Mouse (Mus musculus): ENCODE results near the gene Ago4. TPM values are rescaled to one million over a fixed set of nuclear protein-coding genes. Genes with fewer than 3 reads are reported as not detected.

Gene Ago4
- polyA plus RNA-seq, 1 experiment from 2014 or later: 7.1 TPM

DNA sequence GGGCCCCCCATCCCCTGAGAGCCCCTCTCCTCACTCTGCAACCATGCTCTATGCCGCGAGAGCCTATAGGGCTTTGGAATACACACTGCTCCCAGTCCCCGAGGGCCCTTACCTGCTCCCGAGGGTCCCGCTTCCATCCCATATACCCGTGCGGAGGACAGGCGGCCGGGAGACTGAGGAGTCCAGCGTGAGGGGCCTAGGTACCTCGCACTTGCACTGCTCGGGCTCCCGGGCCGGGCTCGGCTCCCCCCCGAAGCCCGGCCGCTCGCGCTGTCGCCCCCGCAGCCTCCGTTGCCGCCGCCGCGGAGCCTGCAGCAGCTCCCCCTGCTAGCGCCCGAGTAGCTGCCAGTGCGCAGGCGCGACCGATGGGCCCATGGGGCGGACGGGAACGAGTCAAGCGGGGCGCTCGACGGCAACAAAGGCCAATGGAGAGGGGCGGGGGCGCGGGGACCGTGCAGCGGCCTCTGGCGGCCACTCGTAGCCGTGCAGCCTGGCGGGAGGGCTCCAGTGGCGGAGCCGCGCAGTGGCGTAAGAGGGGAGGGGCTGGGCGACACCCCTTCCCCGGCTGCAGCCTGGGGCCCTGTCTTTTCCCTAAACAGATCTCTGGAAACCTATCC lies 64.9 kb downstream of the Ago4 start, which contains the start of gene Ago1:
Gene Ago1 (minus strand): TSS at position 299 of the 617 bp plus-strand sequence.
- peak within 1 kb of the TSS; percentile 96 for H3K27ac ChIP-seq (replicated peaks)
- H3K9me3 ChIP-seq (replicated peaks): no peaks in the 10 kb centered on the region
- peak within 1 kb of the TSS; percentile 96 for H3K4me3 ChIP-seq (replicated peaks)
- no peaks in the 10 kb centered on the region for H3K36me3 ChIP-seq
- peak within 1 kb of the TSS; percentile 98 for H3K9ac ChIP-seq (replicated peaks)
- peak; percentile 92 for ATAC-seq (ENCODE audit: low FRiP score)
- H3K4me1 ChIP-seq: peaks cover 44% of the 10 kb centered on the region
- under 1% methylated on average over 52 of the region's 55 CpGs for WGBS
- no peaks in the 10 kb centered on the region for H3K27me3 ChIP-seq (replicated peaks)
- peak within 1 kb of the TSS; percentile 71 for H3K4me2 ChIP-seq

DNA sequence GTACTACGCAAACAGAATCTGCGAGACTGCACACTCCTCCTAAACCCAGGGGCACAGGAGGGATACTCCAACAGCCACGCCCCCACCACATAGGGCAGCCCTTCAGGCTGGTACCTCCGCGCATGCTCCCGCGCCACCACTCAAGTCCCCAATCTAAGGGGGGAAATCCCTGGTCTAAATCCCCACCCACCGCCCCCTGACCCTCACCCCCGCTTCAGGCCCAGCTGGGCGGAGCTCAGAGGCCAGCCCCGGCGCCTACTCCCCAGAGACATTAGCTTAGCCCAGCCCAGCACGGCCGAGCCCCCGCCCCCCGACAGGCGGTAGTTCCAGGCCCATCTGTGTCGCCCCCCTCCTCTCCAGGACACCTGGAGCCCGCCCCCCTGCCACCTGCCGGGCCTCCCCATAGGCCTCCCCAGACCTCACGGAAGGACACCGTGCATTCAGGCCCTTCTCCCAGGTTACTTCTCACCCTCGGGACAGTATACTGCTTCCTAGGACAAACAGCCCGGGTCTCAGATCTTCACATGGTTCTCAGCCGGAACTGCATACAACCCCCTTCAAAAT lies 65.5 kb downstream of the Ago4 start:
- peak; percentile 63 for ATAC-seq (ENCODE audit: low FRiP score)
- Histone ChIP-seq H3K9me3 (replicated peaks) (no peaks in the 10 kb centered on the region), H3K4me3 (replicated peaks) (peak overlapping the region; percentile 96), H3K36me3 (no peaks in the 10 kb centered on the region), H3K27ac (replicated peaks) (peak overlapping the region; percentile 96), H3K27me3 (replicated peaks) (no peaks in the 10 kb centered on the region), H3K4me2 (peak overlapping the region; percentile 71), H3K9ac (replicated peaks) (peak overlapping the region; percentile 98), H3K4me1 (peaks cover 45% of the 10 kb centered on the region)
- under 1% methylated on average over 25 of the region's 25 CpGs for WGBS

GRCm38 (mm10) chr4:126466251-126466750 lies 67.0 kb downstream of the Ago4 start:
- WGBS: 8% methylated on average over 8 of the region's 8 CpGs
- ATAC-seq (ENCODE audit: low FRiP score): no peak
- H3K9me3 ChIP-seq (replicated peaks): no peaks in the 10 kb centered on the region
- no peaks in the 10 kb centered on the region for H3K36me3 ChIP-seq
- peak overlapping the region; percentile 96 for H3K27ac ChIP-seq (replicated peaks)
- H3K27me3 ChIP-seq (replicated peaks): no peaks in the 10 kb centered on the region
- H3K4me1 ChIP-seq: peaks cover 48% of the 10 kb centered on the region
- H3K9ac ChIP-seq (replicated peaks): peak overlapping the region; percentile 14; the same call in 1 of the 2 replicates
- peak overlapping the region; percentile 71 for H3K4me2 ChIP-seq
- peak overlapping the region; percentile 96 for H3K4me3 ChIP-seq (replicated peaks)

DNA sequence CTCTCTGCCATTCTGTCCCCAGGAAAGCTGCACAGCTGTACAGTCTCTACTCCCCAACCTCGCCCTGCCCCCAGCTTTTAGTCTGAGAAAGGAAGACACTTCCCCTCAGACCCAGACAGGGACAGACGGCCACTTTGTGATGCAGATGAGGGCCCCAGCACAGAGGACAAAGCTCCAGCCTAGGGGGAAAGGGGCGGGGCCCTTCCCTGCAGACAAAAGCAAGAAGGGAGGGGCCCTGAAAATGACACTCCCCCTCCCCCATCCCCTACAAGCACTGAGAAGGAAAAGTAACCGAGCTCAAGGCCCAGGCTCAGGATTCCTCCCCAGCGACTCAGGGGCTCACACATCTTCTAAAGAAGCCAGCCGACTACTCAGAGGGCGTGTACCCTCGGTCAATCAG lies 67.4 kb downstream of the Ago4 start:
- Histone ChIP-seq H3K27me3 (replicated peaks) (no peaks in the 10 kb centered on the region), H3K4me3 (replicated peaks) (peak overlapping the region; percentile 96), H3K9me3 (replicated peaks) (no peaks in the 10 kb centered on the region), H3K4me1 (peaks cover 48% of the 10 kb centered on the region), H3K4me2 (peak overlapping the region; percentile 71), H3K27ac (replicated peaks) (peak overlapping the region; percentile 96), H3K9ac (replicated peaks) (peak overlapping the region; percentile 14; the same call in 1 of the 2 replicates), H3K36me3 (peaks cover 1% of the 10 kb centered on the region; the same call in 1 of the 2 replicates)
- 6% methylated on average over 8 of the region's 8 CpGs for WGBS
- no peak for ATAC-seq (ENCODE audit: low FRiP score)

DNA sequence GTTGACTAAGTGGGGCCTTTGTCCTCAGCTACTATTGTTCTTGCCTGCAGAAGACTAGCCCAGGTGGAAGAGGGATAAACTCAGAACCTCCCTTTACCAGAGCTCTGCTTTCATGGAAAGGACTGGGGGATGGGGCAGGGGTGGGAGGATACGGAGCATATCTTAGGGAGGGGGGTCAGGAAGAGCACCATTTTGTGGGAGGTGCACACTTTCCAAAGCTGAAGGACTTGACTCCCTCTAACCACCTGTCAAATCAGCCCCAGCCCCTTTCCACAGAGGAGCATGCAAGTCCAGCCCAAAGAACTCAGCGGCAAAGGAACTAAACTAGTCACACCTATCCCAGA lies 68.4 kb downstream of the Ago4 start:
- no peaks in the 10 kb centered on the region for H3K9me3 ChIP-seq (replicated peaks)
- peaks cover 11% of the 10 kb centered on the region for H3K36me3 ChIP-seq
- whole genome bisulfite sequencing: 4% methylated on average over 2 of the region's 2 CpGs
- H3K27me3 ChIP-seq (replicated peaks): no peaks in the 10 kb centered on the region
- no peak for ATAC-seq (ENCODE audit: low FRiP score)
- H3K4me2 ChIP-seq: peak overlapping the region; percentile 71
- peak overlapping the region; percentile 96 for H3K4me3 ChIP-seq (replicated peaks)
- H3K27ac ChIP-seq (replicated peaks): peak overlapping the region; percentile 96; the same call in 1 of the 2 replicates
- H3K9ac ChIP-seq (replicated peaks): no peak overlapping the region
- peaks cover 48% of the 10 kb centered on the region for H3K4me1 ChIP-seq

DNA sequence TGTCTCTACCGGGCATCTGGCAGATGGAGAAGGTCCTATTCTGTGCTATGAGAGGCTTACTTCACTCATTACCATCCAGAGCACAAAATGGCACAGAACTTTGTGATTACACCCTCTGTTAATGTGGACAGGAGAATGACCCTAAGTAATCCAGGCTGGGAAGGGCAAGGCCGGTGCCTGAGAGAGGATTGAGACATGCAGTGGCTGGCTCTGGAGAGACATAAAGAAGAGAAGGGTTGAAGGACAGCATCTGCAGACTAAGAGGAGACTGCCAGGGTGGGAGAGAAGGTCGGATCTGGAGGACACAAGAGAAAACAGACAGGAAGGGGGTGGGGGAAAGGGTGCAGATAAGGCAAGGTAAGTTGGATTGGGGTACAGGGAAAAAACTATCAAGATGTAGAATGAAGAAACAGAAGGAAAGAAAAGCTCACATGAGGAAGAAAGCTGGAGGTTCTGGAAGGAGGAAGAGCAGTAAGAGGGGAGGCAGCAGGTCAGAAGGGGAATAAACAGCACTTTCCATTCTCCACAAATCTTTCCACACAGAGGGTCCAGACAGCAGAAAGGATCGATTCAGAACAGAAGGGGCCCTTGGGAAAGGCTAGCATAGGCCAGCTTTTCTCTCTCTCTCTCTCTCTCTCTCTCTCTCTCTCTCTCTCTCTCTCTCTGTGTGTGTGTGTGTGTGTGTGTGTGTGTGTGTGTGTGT lies 68.9 kb downstream of the Ago4 start:
- peak overlapping the region; percentile 71 for H3K4me2 ChIP-seq
- H3K27me3 ChIP-seq (replicated peaks): no peaks in the 10 kb centered on the region
- H3K27ac ChIP-seq (replicated peaks): peak overlapping the region; percentile 96; the same call in 1 of the 2 replicates
- H3K4me3 ChIP-seq (replicated peaks): no peak overlapping the region
- H3K4me1 ChIP-seq: peaks cover 48% of the 10 kb centered on the region
- H3K9ac ChIP-seq (replicated peaks): no peak overlapping the region
- H3K9me3 ChIP-seq (replicated peaks): no peaks in the 10 kb centered on the region
- WGBS: 13% methylated on average over 4 of the region's 4 CpGs
- ATAC-seq (ENCODE audit: low FRiP score): no peak
- peaks cover 16% of the 10 kb centered on the region for H3K36me3 ChIP-seq

DNA sequence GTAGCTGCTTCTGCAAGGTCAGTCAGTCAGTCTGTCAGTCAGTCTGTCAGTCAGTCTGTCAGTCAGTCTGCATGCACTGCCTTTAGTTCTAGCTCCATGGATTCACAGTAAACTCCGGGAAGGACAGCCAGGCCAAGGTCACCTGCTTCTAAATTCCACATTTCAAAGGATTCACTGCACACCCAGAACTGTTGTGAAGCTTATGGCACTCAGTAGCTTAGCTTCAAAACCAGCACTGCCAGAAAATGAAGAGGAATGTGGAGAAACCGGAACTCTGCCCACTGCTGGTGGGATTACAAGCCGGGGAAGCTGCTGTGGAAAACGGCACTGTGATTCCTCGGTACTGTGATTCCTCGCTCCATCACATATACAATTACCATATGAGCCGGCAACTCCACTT lies 77.8 kb downstream of the Ago4 start:
- Histone ChIP-seq H3K4me1 (no peaks in the 10 kb centered on the region), H3K9me3 (replicated peaks) (no peaks in the 10 kb centered on the region), H3K9ac (replicated peaks) (no peak overlapping the region), H3K4me3 (replicated peaks) (no peak overlapping the region), H3K36me3 (peaks cover 94% of the 10 kb centered on the region), H3K27ac (replicated peaks) (no peak overlapping the region), H3K27me3 (replicated peaks) (no peaks in the 10 kb centered on the region), H3K4me2 (no peak overlapping the region)
- no peak for ATAC-seq (ENCODE audit: low FRiP score)
- 94% methylated on average over 7 of the region's 7 CpGs for WGBS

GRCm38 (mm10) chr4:126454547-126455254 lies 78.6 kb downstream of the Ago4 start:
- peaks cover 90% of the 10 kb centered on the region for H3K36me3 ChIP-seq

GRCm38 (mm10) chr4:126450268-126450667 lies 83.0 kb downstream of the Ago4 start:
- no peaks in the 10 kb centered on the region for H3K4me1 ChIP-seq
- no peak overlapping the region for H3K27ac ChIP-seq (replicated peaks)
- H3K36me3 ChIP-seq: peaks cover 87% of the 10 kb centered on the region
- ATAC-seq (ENCODE audit: low FRiP score): no peak
- WGBS: 78% methylated on average over 1 of the region's 1 CpGs
- H3K9me3 ChIP-seq (replicated peaks): no peaks in the 10 kb centered on the region
- H3K4me2 ChIP-seq: no peak overlapping the region
- H3K27me3 ChIP-seq (replicated peaks): no peaks in the 10 kb centered on the region
- no peak overlapping the region for H3K4me3 ChIP-seq (replicated peaks)
- no peak overlapping the region for H3K9ac ChIP-seq (replicated peaks)

More at GRCm38 (mm10) chr4:126454547-126455254, 78.6 kb downstream of the Ago4 start:
- no peak overlapping the region for H3K27ac ChIP-seq (replicated peaks)
- no peak for ATAC-seq (ENCODE audit: low FRiP score)
- H3K4me1 ChIP-seq: no peaks in the 10 kb centered on the region
- H3K27me3 ChIP-seq (replicated peaks): no peaks in the 10 kb centered on the region
- no peaks in the 10 kb centered on the region for H3K9me3 ChIP-seq (replicated peaks)
- no peak overlapping the region for H3K9ac ChIP-seq (replicated peaks)
- 94% methylated on average over 5 of the region's 5 CpGs for WGBS
- no peak overlapping the region for H3K4me2 ChIP-seq
- no peak overlapping the region for H3K4me3 ChIP-seq (replicated peaks)

DNA sequence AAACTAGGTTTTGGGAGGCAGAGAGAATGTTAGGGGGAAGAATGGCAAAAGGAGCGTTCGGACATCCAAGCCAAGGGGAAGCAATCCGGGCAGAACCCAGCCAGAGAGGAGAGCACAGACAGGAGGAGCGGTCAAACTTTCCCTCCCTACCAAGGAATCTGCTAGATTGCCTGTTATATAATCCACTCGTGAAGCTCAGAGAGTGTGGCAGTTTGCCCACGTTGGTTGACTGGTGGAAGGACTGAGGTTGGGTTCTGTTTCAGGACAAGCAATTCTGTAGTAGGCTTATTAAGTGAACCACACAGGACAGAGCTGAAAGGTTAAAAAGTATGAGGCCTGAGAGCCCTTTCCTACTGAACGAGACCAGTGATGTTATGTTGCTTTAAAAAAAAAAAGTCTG lies 86.1 kb downstream of the Ago4 start:
- no peak overlapping the region for H3K27ac ChIP-seq (replicated peaks)
- no peak overlapping the region for H3K4me2 ChIP-seq
- no peak for ATAC-seq (ENCODE audit: low FRiP score)
- no peaks in the 10 kb centered on the region for H3K9me3 ChIP-seq (replicated peaks)
- peaks cover 75% of the 10 kb centered on the region for H3K36me3 ChIP-seq
- no peaks in the 10 kb centered on the region for H3K4me1 ChIP-seq
- no peaks in the 10 kb centered on the region for H3K27me3 ChIP-seq (replicated peaks)
- H3K4me3 ChIP-seq (replicated peaks): no peak overlapping the region
- H3K9ac ChIP-seq (replicated peaks): no peak overlapping the region
- WGBS: 90% methylated on average over 7 of the region's 7 CpGs

- no peaks in the 10 kb centered on the region for H3K4me1 ChIP-seq
- H3K27me3 ChIP-seq (replicated peaks): no peaks in the 10 kb centered on the region
Measured at GRCm38 (mm10) chr4:126444528-126444927, 88.7 kb downstream of the Ago4 start.

More at GRCm38 (mm10) chr4:126444528-126444927, 88.7 kb downstream of the Ago4 start:
- Histone ChIP-seq H3K27ac (replicated peaks) (no peak overlapping the region), H3K9ac (replicated peaks) (no peak overlapping the region), H3K9me3 (replicated peaks) (no peaks in the 10 kb centered on the region), H3K4me3 (replicated peaks) (no peak overlapping the region), H3K36me3 (peaks cover 80% of the 10 kb centered on the region), H3K4me2 (no peak overlapping the region)
- WGBS: 82% methylated on average over 3 of the region's 3 CpGs
- no peak for ATAC-seq (ENCODE audit: low FRiP score)
